Comparison of ENCODE assay signal across 9 mouse cellular contexts in the genomic region with DNA sequence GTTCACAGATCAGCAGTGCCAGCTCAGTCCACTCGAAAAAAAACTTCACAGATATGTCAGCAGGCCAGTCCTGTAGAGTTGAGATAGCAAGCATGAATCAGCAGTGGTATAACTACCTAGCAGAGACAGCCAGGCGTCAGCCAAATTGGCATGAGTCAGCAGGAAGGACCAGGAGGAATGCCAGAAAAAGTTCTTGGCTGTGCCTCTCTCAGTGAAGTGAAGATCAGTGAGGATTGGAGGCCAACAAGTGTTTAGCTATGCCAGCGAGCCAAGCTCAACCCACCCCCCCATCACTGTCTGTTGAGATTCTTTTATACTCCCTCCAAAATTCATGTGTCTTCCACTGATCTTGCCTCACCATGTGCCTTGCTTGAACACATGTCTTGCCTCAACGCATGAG.
DNase-seq lines count a peak whose midpoint lies in the region; ATAC-seq lines count a peak whose summit lies in the region.
"Had no signal": no experiment of that assay in that cellular context is flagged by ENCODE, and none has a peak within 500 bp of the region (broad histone marks: within the 10 kb centered on the region; RNA-seq: fewer than 3 reads in every experiment).

No protein-coding gene starts in this region.

- WGBS in forebrain, embryonic 15.5 days = 64% methylated on average over 4 of the region's 4 CpGs
- WGBS in forebrain, embryonic 12.5 days = 80% methylated on average over 4 of the region's 4 CpGs
- 49% methylated on average over 4 of the region's 4 CpGs for WGBS in heart, embryonic 13.5 days
- 56% methylated on average over 4 of the region's 4 CpGs for whole genome bisulfite sequencing in lung, embryonic 16.5 days

- no peak overlapping the region for H3K27ac ChIP-seq in forebrain, embryonic 15.5 days (replicated peaks)
- no peak overlapping the region for H3K27ac ChIP-seq in forebrain, embryonic 12.5 days
- H3K27ac ChIP-seq in heart, embryonic 13.5 days (replicated peaks) = no peak overlapping the region
- H3K27ac ChIP-seq in lung, embryonic 16.5 days (ENCODE audit: low read length) = no peak overlapping the region
- H3K27ac ChIP-seq: limb, embryonic 13.5 days had no signal

- H3K4me3 ChIP-seq in forebrain, embryonic 15.5 days = no peak overlapping the region
- H3K4me3 ChIP-seq in forebrain, embryonic 12.5 days (replicated peaks) = no peak overlapping the region
- no peak overlapping the region for H3K4me3 ChIP-seq in heart, embryonic 13.5 days
- H3K4me3 ChIP-seq in lung, embryonic 16.5 days (ENCODE audit: low read length) = no peak overlapping the region
- H3K4me3 ChIP-seq: limb, embryonic 13.5 days had no signal

- no peaks in the 10 kb centered on the region for H3K4me1 ChIP-seq in forebrain, embryonic 15.5 days
- no peaks in the 10 kb centered on the region for H3K4me1 ChIP-seq in forebrain, embryonic 12.5 days
- no peaks in the 10 kb centered on the region for H3K4me1 ChIP-seq in heart, embryonic 13.5 days
- H3K4me1 ChIP-seq in lung, embryonic 16.5 days (replicated peaks; ENCODE audit: control insufficient read depth, insufficient read depth, low read length) = no peaks in the 10 kb centered on the region; the same call in 1 of the 2 replicates
- H3K4me1 ChIP-seq: limb, embryonic 13.5 days had no signal

- H3K4me2 ChIP-seq in forebrain, embryonic 15.5 days (replicated peaks) = no peak overlapping the region
- no peak overlapping the region for H3K4me2 ChIP-seq in forebrain, embryonic 12.5 days
- H3K4me2 ChIP-seq in heart, embryonic 13.5 days = no peak overlapping the region
- no peak overlapping the region for H3K4me2 ChIP-seq in lung, embryonic 16.5 days (ENCODE audit: low read depth, low read length)
- H3K4me2 ChIP-seq: limb, embryonic 13.5 days had no signal

- H3K9me3 ChIP-seq in forebrain, embryonic 15.5 days = no peaks in the 10 kb centered on the region
- no peaks in the 10 kb centered on the region for H3K9me3 ChIP-seq in forebrain, embryonic 12.5 days
- no peaks in the 10 kb centered on the region for H3K9me3 ChIP-seq in heart, embryonic 13.5 days
- H3K9me3 ChIP-seq in lung, embryonic 16.5 days (ENCODE audit: control insufficient read depth, low read length) = no peaks in the 10 kb centered on the region
- H3K9me3 ChIP-seq: limb, embryonic 13.5 days had no signal

- H3K27me3 ChIP-seq in forebrain, embryonic 15.5 days = no peaks in the 10 kb centered on the region
- no peaks in the 10 kb centered on the region for H3K27me3 ChIP-seq in forebrain, embryonic 12.5 days
- no peaks in the 10 kb centered on the region for H3K27me3 ChIP-seq in heart, embryonic 13.5 days (replicated peaks)
- H3K27me3 ChIP-seq in lung, embryonic 16.5 days (ENCODE audit: control insufficient read depth, insufficient read depth, low read depth, low read length) = no peaks in the 10 kb centered on the region
- H3K27me3 ChIP-seq: limb, embryonic 13.5 days had no signal

- H3K36me3 ChIP-seq in forebrain, embryonic 15.5 days = no peaks in the 10 kb centered on the region
- H3K36me3 ChIP-seq in forebrain, embryonic 12.5 days (replicated peaks) = no peaks in the 10 kb centered on the region
- no peaks in the 10 kb centered on the region for H3K36me3 ChIP-seq in heart, embryonic 13.5 days
- no peaks in the 10 kb centered on the region for H3K36me3 ChIP-seq in lung, embryonic 16.5 days (ENCODE audit: control insufficient read depth, insufficient read depth, low read length)
- H3K36me3 ChIP-seq: limb, embryonic 13.5 days had no signal

- peak; percentile 12 to 22 for DNase-seq in adrenal gland, adult 18-20 months (ENCODE audit: low spot score in 2 of 2)
- no peak for DNase-seq in retina, embryonic 14.5 days (ENCODE audit: low spot score)
- DNase-seq in embryo, embryonic 11 days = no peak
- DNase-seq in neural tube, embryonic 10.5 days (ENCODE audit: extremely low spot score, low spot score) = no peak

- ATAC-seq in forebrain, embryonic 15.5 days (replicated peaks) = peak; percentile 53; the same call in 1 of the 2 replicates
- no peak for ATAC-seq in forebrain, embryonic 12.5 days (ENCODE audit: low FRiP score)
- ATAC-seq in heart, embryonic 13.5 days (ENCODE audit: extremely low read depth, insufficient number of reproducible peaks, low FRiP score, low TSS enrichment) = peak; percentile 58; the same call in 1 of the 2 replicates
- 0 out of 2 replicates have a peak, but pooled peaks have one; percentile 26 for ATAC-seq in lung, embryonic 16.5 days (ENCODE audit: low read depth)

- no peak overlapping the region for H3K9ac ChIP-seq in forebrain, embryonic 15.5 days (replicated peaks)
- H3K9ac ChIP-seq in forebrain, embryonic 12.5 days = no peak overlapping the region
- no peak overlapping the region for H3K9ac ChIP-seq in heart, embryonic 13.5 days
- no peak overlapping the region for H3K9ac ChIP-seq in lung, embryonic 16.5 days (ENCODE audit: low read length)
- H3K9ac ChIP-seq: limb, embryonic 13.5 days had no signal

Comparison
In these comparisons a context has a peak if more than half of its experiments do, and no peak if none do; other contexts are left out.
1. DNase-seq: peak in adrenal gland, adult 18-20 months (2 of 2); none in retina, embryonic 14.5 days (single experiment), embryo, embryonic 11 days (single experiment) and neural tube, embryonic 10.5 days (single experiment).